Mouse (Mus musculus): Measurements from ENCODE around the gene Ptpn4. TPM values are rescaled to one million over a fixed set of nuclear protein-coding genes. Genes with fewer than 3 reads are reported as not detected.

The Ptpn4 gene
- total and polyA plus RNA-seq, 3 experiments: 6.2 to 527 (median 9.5) TPM

DNA sequence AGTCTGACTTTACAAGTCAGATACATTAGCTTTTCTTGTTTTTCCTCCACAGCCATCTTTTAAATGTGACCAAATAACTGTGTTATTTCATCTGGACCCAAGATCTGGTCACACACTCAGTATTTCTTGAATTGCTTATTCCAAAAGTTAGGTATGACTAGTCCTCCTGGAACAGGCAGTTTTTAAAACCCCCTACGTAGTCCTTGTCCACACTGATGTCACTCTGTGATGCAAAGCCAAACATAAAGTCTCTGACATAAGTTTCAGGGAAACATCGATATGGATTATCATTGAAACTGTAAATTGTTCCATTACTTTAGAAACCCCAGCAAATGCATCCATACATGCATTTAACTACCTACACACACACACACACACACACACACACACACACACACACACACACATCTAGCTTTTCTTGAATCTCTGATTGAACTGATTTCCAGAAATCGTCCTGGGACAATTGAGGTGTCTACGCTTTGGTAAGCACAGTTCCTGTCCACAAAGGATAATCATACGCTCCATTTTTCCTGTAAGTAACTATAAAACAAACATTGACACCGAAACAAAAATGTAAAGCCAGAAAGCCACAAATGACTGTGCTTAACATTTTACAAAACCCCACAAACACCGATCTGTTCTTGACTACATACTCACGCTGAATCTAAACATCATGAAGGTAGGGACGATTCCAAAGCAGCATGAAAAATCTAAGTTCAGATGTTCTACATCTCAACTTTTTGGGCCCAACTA is 1.5 kb downstream of the Ptpn4 start:
- TF ChIP-seq RCOR1 (IDR thresholded peaks at IDR 0.05; ENCODE audit: low read depth, low read length) (no peak), UBTF (IDR thresholded peaks at IDR 0.05; ENCODE audit: borderline replicate concordance, insufficient read depth, low read depth, low read length) (no peak)
- H3K9ac ChIP-seq (ENCODE audit: control insufficient read depth, low read depth, low read length, poor library complexity, severe bottlenecking): peak overlapping the region; percentile 98
- H3K79me2 ChIP-seq (ENCODE audit: control insufficient read depth, insufficient read depth, low read length, poor library complexity): peaks cover 29% of the 10 kb centered on the region
- no peaks in the 10 kb centered on the region; a peak in 1 of 4 replicates for H3K27me3 ChIP-seq (ENCODE audit: control insufficient read depth in 1 of 2, insufficient read depth in 2 of 2, low read length in 2 of 2)
- H3K9me3 ChIP-seq (replicated peaks; ENCODE audit: insufficient read depth, low read length): no peaks in the 10 kb centered on the region
- H3K4me3 ChIP-seq (ENCODE audit: control insufficient read depth in 1 of 2, insufficient read depth in 1 of 2, low read depth in 2 of 2, low read length in 2 of 2): peak overlapping the region; percentile 78 to 98
- DNase-seq (ENCODE audit: low read depth, low spot score): peak; percentile 45
- peaks cover 3 to 17% of the 10 kb centered on the region in 2 experiments for H3K4me1 ChIP-seq (ENCODE audit: control insufficient read depth in 1 of 2, insufficient read depth in 2 of 2, low read length in 2 of 2)
- peaks cover 0 to 20% of the 10 kb centered on the region in 2 experiments; a peak in 2 of 4 replicates for H3K36me3 ChIP-seq (ENCODE audit: control insufficient read depth in 1 of 2, insufficient read depth in 2 of 2, low read length in 2 of 2)
- H3K27ac ChIP-seq (ENCODE audit: control insufficient read depth, low read depth, low read length): peak overlapping the region; percentile 0; the same call in 1 of the 2 replicates

DNA sequence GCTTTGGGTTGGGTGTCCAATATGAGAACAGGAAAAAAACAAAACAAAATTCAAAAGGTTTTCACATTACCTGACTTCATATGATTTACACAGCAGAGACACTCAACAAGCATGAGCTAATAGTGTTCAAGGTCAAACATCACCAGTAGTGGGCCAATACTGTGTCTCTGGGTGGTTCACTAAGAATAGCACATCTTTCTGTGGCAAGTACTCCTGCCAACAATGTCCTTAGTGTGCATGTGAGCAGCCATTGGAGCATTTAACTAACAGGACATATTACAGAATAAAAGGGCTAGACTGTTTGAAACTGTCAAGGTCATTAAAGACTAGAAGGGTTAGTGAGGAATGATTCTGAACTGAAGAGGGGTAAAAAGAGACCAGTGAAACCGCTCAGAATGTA is 9.3 kb downstream of the Ptpn4 start:
- TF ChIP-seq NELFE (IDR thresholded peaks at IDR 0.05; ENCODE audit: low read depth, low read length): no peak
- TF ChIP-seq TCF12 (IDR thresholded peaks at IDR 0.05; ENCODE audit: low read depth, low read length): no peak
- no peak for TF ChIP-seq RCOR1 (IDR thresholded peaks at IDR 0.05; ENCODE audit: low read depth, low read length)
- no peak for TF ChIP-seq GABPA (IDR thresholded peaks at IDR 0.05; ENCODE audit: low read depth, low read length)
- no peak for TF ChIP-seq JUND (IDR thresholded peaks at IDR 0.05; ENCODE audit: low read depth, low read length)
- TF ChIP-seq CHD1 (IDR thresholded peaks at IDR 0.05; ENCODE audit: low read depth, low read length): no peak
- no peak for TF ChIP-seq MAFK (IDR thresholded peaks at IDR 0.05; ENCODE audit: borderline replicate concordance, low read depth, low read length)
- no peak for TF ChIP-seq ELF1 (IDR thresholded peaks at IDR 0.05; ENCODE audit: low read depth, low read length)
- Histone ChIP-seq H3K9ac (ENCODE audit: control insufficient read depth, low read depth, low read length, poor library complexity, severe bottlenecking) (no peak overlapping the region), H3K36me3 (ENCODE audit: control insufficient read depth in 1 of 2, insufficient read depth in 2 of 2, low read length in 2 of 2) (peaks cover 0 to 9% of the 10 kb centered on the region in 2 experiments; a peak in 2 of 4 replicates), H3K9me3 (replicated peaks; ENCODE audit: insufficient read depth, low read length) (no peaks in the 10 kb centered on the region), H3K4me3 (ENCODE audit: control insufficient read depth in 1 of 2, insufficient read depth in 1 of 2, low read depth in 2 of 2, low read length in 2 of 2) (no peak overlapping the region), H3K27me3 (ENCODE audit: control insufficient read depth in 1 of 2, insufficient read depth in 2 of 2, low read length in 2 of 2) (no peaks in the 10 kb centered on the region), H3K4me1 (ENCODE audit: control insufficient read depth in 1 of 2, insufficient read depth in 2 of 2, low read length in 2 of 2) (peaks cover 0 to 2% of the 10 kb centered on the region in 2 experiments; a peak in 1 of 4 replicates), H3K27ac (ENCODE audit: control insufficient read depth, low read depth, low read length) (no peak overlapping the region), H3K79me2 (ENCODE audit: control insufficient read depth, insufficient read depth, low read length, poor library complexity) (peaks cover 24% of the 10 kb centered on the region)
- no peak for DNase-seq (ENCODE audit: low read depth, low spot score)

DNA sequence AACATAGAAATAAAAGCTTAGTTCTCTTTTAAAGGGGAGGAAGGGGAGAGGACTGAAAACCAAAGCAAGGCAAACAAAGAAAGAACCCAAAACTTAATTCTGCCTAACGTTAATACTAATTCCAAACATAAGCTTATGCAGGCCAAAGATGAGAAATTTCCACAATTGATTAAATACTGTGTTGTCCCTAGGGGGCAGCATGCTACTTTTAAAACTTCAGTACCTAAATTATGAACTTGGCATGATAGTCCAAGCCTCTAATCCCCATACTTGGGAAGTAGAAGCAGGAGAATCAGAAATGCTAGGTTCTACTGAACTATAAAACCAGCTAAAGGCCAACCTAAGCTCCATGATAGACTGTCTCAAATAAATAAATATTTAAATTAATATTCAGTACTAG is 18.7 kb downstream of the Ptpn4 start:
- DNase-seq (ENCODE audit: low read depth, low spot score): peak; percentile 48
- Histone ChIP-seq H3K36me3 (ENCODE audit: control insufficient read depth in 1 of 2, insufficient read depth in 2 of 2, low read length in 2 of 2) (0 out of 4 replicates have a peak, but pooled peaks cover 0 to 5% of the 10 kb centered on the region in 2 experiments), H3K27me3 (ENCODE audit: control insufficient read depth in 1 of 2, insufficient read depth in 2 of 2, low read length in 2 of 2) (no peaks in the 10 kb centered on the region), H3K9me3 (replicated peaks; ENCODE audit: insufficient read depth, low read length) (no peaks in the 10 kb centered on the region), H3K79me2 (ENCODE audit: control insufficient read depth, insufficient read depth, low read length, poor library complexity) (peaks cover 10% of the 10 kb centered on the region), H3K27ac (ENCODE audit: control insufficient read depth, low read depth, low read length) (no peak overlapping the region), H3K4me3 (ENCODE audit: control insufficient read depth in 1 of 2, insufficient read depth in 1 of 2, low read depth in 2 of 2, low read length in 2 of 2) (no peak overlapping the region), H3K9ac (ENCODE audit: control insufficient read depth, low read depth, low read length, poor library complexity, severe bottlenecking) (no peak overlapping the region), H3K4me1 (ENCODE audit: control insufficient read depth in 1 of 2, insufficient read depth in 2 of 2, low read length in 2 of 2) (peaks cover 0 to 2% of the 10 kb centered on the region in 2 experiments; a peak in 3 of 4 replicates)
- TF ChIP-seq RAD21 (IDR thresholded peaks at IDR 0.05; ENCODE audit: low read depth, low read length): peak; percentile 60
- TF ChIP-seq SMC3 (IDR thresholded peaks at IDR 0.05; ENCODE audit: low read depth, low read length): peak; percentile 39; the same call in 1 of the 2 replicates
- no peak for TF ChIP-seq MAFK (IDR thresholded peaks at IDR 0.05; ENCODE audit: borderline replicate concordance, low read depth, low read length)
- TF ChIP-seq TBP (IDR thresholded peaks at IDR 0.05; ENCODE audit: low read depth, low read length): no peak
- TF ChIP-seq POLR2AphosphoS2 (IDR thresholded peaks at IDR 0.05; ENCODE audit: low read length): no peak
- peak in 2 of 3 experiments; percentile 16 to 67; a peak in 4 of 6 replicates for TF ChIP-seq CTCF (IDR thresholded peaks at IDR 0.05 in 2 of 3, conservative IDR thresholded peaks at IDR 0.05 in 1 of 3; ENCODE audit: control insufficient read depth in 1 of 3, insufficient read depth in 1 of 3, low read depth in 2 of 3, low read length in 3 of 3, poor library complexity in 1 of 3, severe bottlenecking in 1 of 3)
- TF ChIP-seq HCFC1 (IDR thresholded peaks at IDR 0.05; ENCODE audit: low read depth, low read length): no peak
- no peak for TF ChIP-seq GABPA (IDR thresholded peaks at IDR 0.05; ENCODE audit: low read depth, low read length)

Data from MEL (cell line).